Mouse (Mus musculus): ENCODE results near the gene Hrh1.

The Hrh1 gene

DNA sequence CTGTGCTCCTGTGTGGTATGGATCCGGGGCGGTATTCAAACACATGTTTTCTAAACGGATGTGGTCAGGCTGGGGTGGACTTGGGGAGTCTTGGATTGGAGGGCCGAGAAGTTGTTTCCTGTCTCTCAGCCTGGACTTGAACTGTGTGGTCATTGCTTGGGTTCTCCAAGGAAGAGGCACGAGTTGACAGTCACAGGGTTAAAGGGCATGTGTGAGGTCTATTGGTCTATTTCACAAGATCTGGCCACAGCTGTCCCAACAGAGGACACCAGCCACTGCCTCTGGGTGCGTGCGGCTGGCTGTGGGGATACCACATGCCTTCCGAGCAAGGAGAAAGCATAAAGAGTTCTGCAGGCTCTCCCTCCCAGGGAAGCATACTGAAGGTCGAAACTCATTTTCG lies 2.7 kb downstream of the Hrh1 start:
- TF ChIP-seq GATA4 (IDR thresholded peaks at IDR 0.05; ENCODE audit: insufficient replicate concordance, low read length), result no peak

GRCm38 (mm10) chr6:114400841-114401240 lies 3.1 kb downstream of the Hrh1 start:
- no peak for TF ChIP-seq GATA4 (IDR thresholded peaks at IDR 0.05; ENCODE audit: insufficient replicate concordance, low read length)

DNA sequence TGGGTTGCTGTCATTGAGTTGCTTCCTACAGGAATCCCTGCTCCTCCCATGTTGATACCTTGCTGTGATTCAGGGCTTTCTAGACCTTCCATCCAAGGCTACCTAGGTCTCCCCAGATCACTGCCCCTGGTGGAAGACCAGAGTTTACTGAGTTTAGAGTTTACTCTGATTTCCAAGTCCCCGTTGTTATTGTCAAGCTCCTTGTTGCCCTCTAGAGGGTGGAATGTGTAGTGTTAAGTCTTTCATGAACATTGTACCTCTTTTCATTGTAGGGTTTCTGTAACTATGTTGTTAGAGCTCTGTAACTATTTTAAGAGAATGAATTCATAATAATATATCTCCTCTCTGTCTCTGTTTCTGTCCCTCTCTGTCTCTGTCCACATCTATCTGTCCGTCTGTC lies 4.4 kb downstream of the Hrh1 start:
- TF ChIP-seq GATA4 (IDR thresholded peaks at IDR 0.05; ENCODE audit: insufficient replicate concordance, low read length), result no peak

- TF ChIP-seq GATA4 (IDR thresholded peaks at IDR 0.05; ENCODE audit: insufficient replicate concordance, low read length), result no peak
These were observed 5.9 kb downstream of the Hrh1 start for GRCm38 (mm10) chr6:114403632-114404031.

- no peak for TF ChIP-seq GATA4 (IDR thresholded peaks at IDR 0.05; ENCODE audit: insufficient replicate concordance, low read length)
These were observed 6.4 kb downstream of the Hrh1 start for GRCm38 (mm10) chr6:114404128-114404527.

- TF ChIP-seq GATA4 (IDR thresholded peaks at IDR 0.05; ENCODE audit: insufficient replicate concordance, low read length), result no peak
These were observed 7.2 kb downstream of the Hrh1 start for GRCm38 (mm10) chr6:114404774-114405468.

DNA sequence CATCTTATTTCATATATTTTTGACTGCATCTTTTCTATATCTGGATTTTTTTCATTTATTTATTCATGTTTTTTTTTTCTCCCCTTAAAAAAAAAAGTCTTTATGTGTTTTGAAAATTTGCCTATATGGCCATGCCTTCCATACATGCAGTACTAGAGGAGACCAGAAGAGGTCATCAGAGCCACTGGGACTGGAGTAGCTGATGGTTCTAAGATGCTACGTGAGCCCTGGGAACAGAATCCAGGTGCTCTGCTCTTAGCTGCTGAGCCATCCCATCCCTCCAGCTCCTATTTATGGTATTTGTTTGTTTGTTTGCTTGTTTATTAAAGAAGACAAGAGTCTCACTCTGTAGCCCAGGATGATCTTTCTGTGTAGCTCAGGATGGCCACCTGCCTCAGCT lies 8.9 kb downstream of the Hrh1 start:
- no peak for TF ChIP-seq GATA4 (IDR thresholded peaks at IDR 0.05; ENCODE audit: insufficient replicate concordance, low read length)

DNA sequence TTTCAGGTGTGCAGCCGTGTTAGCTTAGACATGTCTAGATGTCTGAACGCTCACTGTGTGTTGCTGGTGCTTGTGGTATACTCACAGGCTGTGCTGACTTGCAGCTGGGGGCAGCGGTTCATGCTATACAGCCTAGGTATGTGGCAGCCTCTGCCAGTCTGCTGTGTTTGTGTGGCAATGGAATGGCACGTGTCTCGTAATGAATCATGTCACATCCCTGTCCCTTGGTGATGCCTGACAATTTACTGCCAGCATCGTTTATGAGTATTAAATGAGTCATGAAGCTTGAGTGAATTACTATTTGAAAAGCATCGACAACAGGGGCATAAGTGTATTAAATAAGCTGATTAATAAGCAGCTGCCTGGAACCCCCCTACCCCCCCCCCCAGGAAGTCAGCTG lies 9.3 kb downstream of the Hrh1 start:
- TF ChIP-seq GATA4 (IDR thresholded peaks at IDR 0.05; ENCODE audit: insufficient replicate concordance, low read length), result no peak

- TF ChIP-seq GATA4 (IDR thresholded peaks at IDR 0.05; ENCODE audit: insufficient replicate concordance, low read length), result no peak
These were observed 10.5 kb downstream of the Hrh1 start for GRCm38 (mm10) chr6:114408278-114408677.

- no peak for TF ChIP-seq GATA4 (IDR thresholded peaks at IDR 0.05; ENCODE audit: insufficient replicate concordance, low read length)
These were observed 14.2 kb downstream of the Hrh1 start for GRCm38 (mm10) chr6:114411913-114412312.

DNA sequence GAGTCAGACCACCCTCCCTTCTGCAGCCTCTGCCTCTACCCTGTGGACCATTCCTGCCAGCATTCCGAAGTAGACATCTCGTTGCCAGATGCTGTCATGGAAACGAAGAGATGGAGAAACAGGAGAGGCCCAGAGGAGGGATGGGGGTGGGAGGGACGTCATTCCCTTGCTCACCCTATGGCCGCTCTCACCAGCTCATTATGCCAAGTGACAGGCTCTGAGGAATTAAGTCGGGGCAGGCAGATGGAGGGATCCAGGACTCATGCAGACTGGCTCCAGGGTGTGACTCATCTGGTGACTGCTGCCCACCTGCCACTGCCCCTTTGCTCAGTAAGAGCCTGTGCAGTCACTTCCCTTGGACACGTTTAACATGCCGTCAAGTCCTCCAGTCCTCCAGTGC lies 16.8 kb downstream of the Hrh1 start:
- TF ChIP-seq GATA4 (IDR thresholded peaks at IDR 0.05; ENCODE audit: insufficient replicate concordance, low read length), result no peak

- TF ChIP-seq GATA4 (IDR thresholded peaks at IDR 0.05; ENCODE audit: insufficient replicate concordance, low read length), result no peak
These were observed 20.3 kb downstream of the Hrh1 start for GRCm38 (mm10) chr6:114418037-114418436.

- no peak for TF ChIP-seq GATA4 (IDR thresholded peaks at IDR 0.05; ENCODE audit: insufficient replicate concordance, low read length)
These were observed 23.3 kb downstream of the Hrh1 start for GRCm38 (mm10) chr6:114421061-114421460.

DNA sequence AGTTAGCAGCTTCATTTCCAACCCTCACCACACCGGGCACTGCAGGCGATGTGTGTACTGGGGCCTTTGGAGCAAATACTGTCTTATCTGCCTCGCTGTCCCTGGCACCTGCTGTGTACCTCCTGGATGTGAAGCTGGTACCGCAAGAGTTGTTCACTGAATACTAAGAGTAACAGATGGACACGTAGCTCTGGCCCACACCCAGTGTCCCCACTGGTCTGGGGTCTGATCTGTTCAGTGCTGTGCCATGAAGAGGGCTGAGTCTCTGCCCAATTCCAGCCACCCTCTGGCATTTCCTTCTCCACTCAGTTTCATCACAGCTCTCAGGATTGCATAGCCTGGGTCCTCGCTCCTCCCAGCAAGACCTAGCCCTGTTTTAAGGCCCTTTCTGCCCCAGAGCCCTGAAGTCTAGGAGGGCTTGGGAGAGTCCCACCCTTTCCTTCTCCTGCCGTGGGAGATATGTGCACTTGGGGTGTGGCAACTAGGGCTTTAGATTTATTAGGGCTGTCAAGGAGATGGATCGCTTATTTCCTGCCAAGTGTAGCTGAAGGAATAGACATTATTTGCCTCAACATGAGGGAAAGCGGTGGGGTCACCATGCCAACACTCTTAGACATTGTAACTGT lies 25.4 kb downstream of the Hrh1 start:
- no peak for TF ChIP-seq GATA4 (IDR thresholded peaks at IDR 0.05; ENCODE audit: insufficient replicate concordance, low read length)

DNA sequence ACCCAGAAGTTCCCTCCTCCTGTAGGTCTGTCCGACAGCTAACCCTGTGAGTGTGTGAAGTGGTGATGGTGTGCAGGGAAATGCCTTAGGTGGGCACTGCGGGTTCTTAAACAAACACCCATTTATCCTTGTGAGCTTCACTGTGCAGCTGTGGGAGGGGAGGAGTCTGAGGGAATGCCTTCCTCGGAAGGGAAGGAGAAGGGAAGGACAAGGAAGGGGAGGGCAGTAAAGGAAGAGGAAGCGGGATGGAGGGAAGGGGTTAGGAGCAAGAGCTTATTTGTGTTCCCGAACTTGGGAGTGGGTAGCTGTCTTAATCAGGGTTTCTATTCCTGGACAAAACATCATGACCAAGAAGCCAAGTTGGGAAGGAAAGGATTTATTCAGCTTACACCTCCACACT lies 27.6 kb downstream of the Hrh1 start:
- no peak for TF ChIP-seq GATA4 (IDR thresholded peaks at IDR 0.05; ENCODE audit: insufficient replicate concordance, low read length)

GRCm38 (mm10) chr6:114427641-114428040 lies 29.9 kb downstream of the Hrh1 start:
- TF ChIP-seq GATA4 (IDR thresholded peaks at IDR 0.05; ENCODE audit: insufficient replicate concordance, low read length), result no peak

DNA sequence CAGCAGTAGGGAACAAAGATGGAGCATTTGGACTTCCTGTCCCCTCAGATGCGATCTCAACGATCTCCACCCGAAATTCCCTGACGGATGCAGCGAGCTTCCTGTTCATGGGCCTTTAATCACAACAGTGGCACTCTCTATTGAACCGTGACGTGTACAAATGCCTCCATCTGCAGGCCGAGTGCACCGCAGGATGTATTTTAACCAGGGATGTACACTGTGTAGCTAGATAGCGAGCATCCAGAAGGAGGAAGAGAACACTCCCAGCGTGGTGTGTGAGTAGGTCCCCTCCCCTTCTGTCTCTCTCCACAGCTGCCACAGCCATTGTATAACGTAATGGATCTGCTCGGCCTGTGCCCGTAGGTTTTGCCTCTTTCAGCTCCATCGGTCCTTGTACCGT lies 31.1 kb downstream of the Hrh1 start:
- TF ChIP-seq GATA4 (IDR thresholded peaks at IDR 0.05; ENCODE audit: insufficient replicate concordance, low read length), result no peak

Measured in liver, adult (tissue).